Mouse (Mus musculus): ENCODE measurements around the gene Cacul1.

DNA sequence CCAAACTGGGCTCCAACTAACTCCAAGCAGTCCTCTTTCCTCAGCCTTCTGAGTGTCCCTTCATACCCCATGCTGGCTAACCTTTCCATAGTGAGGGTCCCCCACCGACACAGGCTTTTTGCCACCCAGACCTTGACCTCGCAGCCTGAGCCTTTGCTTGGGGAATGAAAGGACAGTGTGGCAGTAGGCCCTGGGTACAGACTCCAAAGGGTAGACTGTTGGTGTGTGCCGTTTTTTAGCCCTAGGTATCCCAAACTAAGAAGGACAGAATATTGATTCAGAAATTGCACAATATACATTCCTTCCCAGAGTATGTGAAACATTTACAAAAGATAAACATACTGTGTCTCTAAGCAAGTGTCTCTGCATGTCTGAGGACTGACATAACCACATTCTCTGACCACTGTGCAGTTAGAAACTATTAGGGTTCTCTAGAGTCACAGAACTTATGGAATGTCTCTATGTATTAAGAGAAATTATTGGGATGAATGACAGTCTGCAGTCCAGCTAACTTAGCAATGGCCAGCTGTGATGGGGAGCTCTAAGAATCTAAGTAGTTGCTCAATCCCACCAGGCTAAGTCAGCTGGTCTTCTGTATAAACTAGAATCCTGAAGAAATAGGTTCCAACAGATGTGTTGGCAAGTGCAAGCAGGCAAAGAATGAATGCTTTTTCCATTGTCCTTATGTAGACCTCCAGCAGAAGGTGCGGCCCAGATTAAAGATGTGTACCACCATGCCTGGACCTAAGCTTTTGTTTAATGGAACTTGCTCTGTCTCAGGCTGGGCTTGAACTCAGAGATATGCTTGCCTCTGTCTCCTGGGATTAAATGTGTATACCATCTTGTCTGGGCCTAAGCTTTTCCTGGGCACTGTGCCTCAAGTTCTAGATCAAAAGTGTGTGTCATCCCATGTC lies 809 bp upstream of the Cacul1 start:
- TF ChIP-seq CTCF (IDR thresholded peaks at IDR 0.05; ENCODE audit: low read depth, low read length): no peak
- no peak for TF ChIP-seq TAL1 (conservative IDR thresholded peaks at IDR 0.05; ENCODE audit: low read depth, low read length)
- no peak for TF ChIP-seq POLR2AphosphoS5 (IDR thresholded peaks at IDR 0.05; ENCODE audit: insufficient replicate concordance, low read depth, low read length)
- no peak for TF ChIP-seq GATA1 (IDR thresholded peaks at IDR 0.05; ENCODE audit: borderline replicate concordance, low read length)

Data from G1E (cell line).